ENCODE assay signal across 22 mouse cellular contexts in the genomic region with DNA sequence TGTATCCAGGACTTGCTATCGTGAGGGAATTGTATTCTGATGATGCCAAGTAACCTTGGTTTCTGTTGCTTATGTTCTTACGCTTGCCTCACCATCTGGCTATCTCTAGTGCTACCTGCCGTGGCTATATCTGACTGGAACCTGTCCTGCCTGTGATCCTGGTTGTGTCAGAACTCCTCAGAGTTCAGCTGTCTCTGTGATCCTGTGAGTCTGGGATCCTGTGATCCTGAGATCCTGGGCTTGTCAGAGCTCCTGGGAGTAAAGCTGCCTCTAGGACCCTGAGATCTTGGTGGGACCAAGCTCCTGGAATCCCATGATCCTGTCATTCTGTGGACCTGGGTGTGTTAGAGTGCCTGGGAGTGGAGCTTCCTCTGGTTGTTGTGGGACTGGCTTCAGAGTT. TPM values are rescaled to one million over a fixed set of nuclear protein-coding genes. Genes with fewer than 3 reads are reported as not detected.
A peak's percentile ranks its signal among the peaks of the same experiment; 100 is the strongest.
DNase-seq lines count a peak whose midpoint lies in the region; ATAC-seq lines count a peak whose summit lies in the region.
"Had no signal": no experiment of that assay in that cellular context is flagged by ENCODE, and none has a peak within 500 bp of the region (broad histone marks: within the 10 kb centered on the region; RNA-seq: fewer than 3 reads in every experiment).

No protein-coding gene starts in this region.

- no peak overlapping the region for H3K4me2 ChIP-seq in intestine, embryonic 14.5 days (ENCODE audit: low read length)
- H3K4me2 ChIP-seq in intestine, embryonic 16.5 days (ENCODE audit: low read depth, low read length) = no peak overlapping the region
- H3K4me2 ChIP-seq: heart, embryonic 11.5 days; hindbrain, embryonic 15.5 days; intestine, embryonic 15.5 days had no signal

- no peaks in the 10 kb centered on the region for H3K36me3 ChIP-seq in intestine, embryonic 14.5 days (ENCODE audit: control insufficient read depth, insufficient read depth, low read length)
- H3K36me3 ChIP-seq in intestine, embryonic 16.5 days (ENCODE audit: control insufficient read depth, insufficient read depth, low read length) = no peaks in the 10 kb centered on the region
- H3K36me3 ChIP-seq: hindbrain, embryonic 15.5 days; intestine, embryonic 15.5 days had no signal

- no peak overlapping the region for H3K9ac ChIP-seq in intestine, embryonic 14.5 days (ENCODE audit: low read length)
- no peak overlapping the region for H3K9ac ChIP-seq in intestine, embryonic 16.5 days (ENCODE audit: low read depth, low read length)
- H3K9ac ChIP-seq: forebrain, postnatal 0 days; hindbrain, embryonic 15.5 days; intestine, embryonic 15.5 days had no signal

- ATAC-seq in intestine, embryonic 14.5 days (replicated peaks; ENCODE audit: low FRiP score, low TSS enrichment, low read depth) = no peak
- ATAC-seq in intestine, embryonic 16.5 days = no peak
- ATAC-seq: activated CD4-positive, CD25-positive, alpha-beta regulatory T cell, adult 4 months; forebrain, embryonic 14.5 days; forebrain, postnatal 0 days; intestine, embryonic 15.5 days had no signal

- 88% methylated on average over 3 of the region's 3 CpGs for WGBS in intestine, embryonic 14.5 days
- WGBS in intestine, embryonic 16.5 days = 88% methylated on average over 3 of the region's 3 CpGs

- no peak overlapping the region for H3K4me3 ChIP-seq in intestine, embryonic 14.5 days (ENCODE audit: low read depth, low read length)
- no peak overlapping the region for H3K4me3 ChIP-seq in intestine, embryonic 16.5 days (ENCODE audit: low read length)
- H3K4me3 ChIP-seq: gastrocnemius, adult 2 months; heart, adult 2 months; hindbrain, embryonic 15.5 days; intestine, embryonic 15.5 days had no signal

- H3K27me3 ChIP-seq in intestine, embryonic 14.5 days (replicated peaks; ENCODE audit: control insufficient read depth, insufficient read depth, low read length) = no peaks in the 10 kb centered on the region
- no peaks in the 10 kb centered on the region for H3K27me3 ChIP-seq in intestine, embryonic 16.5 days (replicated peaks; ENCODE audit: control insufficient read depth, insufficient read depth, low read length)
- H3K27me3 ChIP-seq: hindbrain, embryonic 15.5 days had no signal

- DNase-seq in heart, adult 11 months = peak; percentile 51
- DNase-seq in heart, adult 18-20 months = no peak
- DNase-seq in intestine, embryonic 14.5 days (ENCODE audit: low spot score) = peak; percentile 24
- peak; percentile 2 for DNase-seq in urinary bladder, postnatal 14 days (ENCODE audit: low spot score)
- no peak for DNase-seq in urinary bladder, postnatal 36 days (ENCODE audit: low spot score in 2 of 2)
- DNase-seq: adrenal gland, adult 8-10 months; adrenal gland, postnatal 25 days; cerebellum, adult 11-12 months; cerebellum, adult 8-10 months; cerebellum, postnatal 10 days; cerebellum, postnatal 36 days; embryo, embryonic 11 days; forebrain, postnatal 0 days; gastrocnemius, adult 2 months; gastrocnemius, postnatal 14 days; heart, adult 2 months had no signal

- no peak overlapping the region for H3K27ac ChIP-seq in intestine, embryonic 14.5 days (ENCODE audit: low read depth)
- no peak overlapping the region for H3K27ac ChIP-seq in intestine, embryonic 16.5 days (ENCODE audit: low read length)
- H3K27ac ChIP-seq: gastrocnemius, adult 2 months; heart, adult 2 months; hindbrain, embryonic 15.5 days; intestine, embryonic 15.5 days had no signal

- no peaks in the 10 kb centered on the region for H3K9me3 ChIP-seq in intestine, embryonic 14.5 days (ENCODE audit: control insufficient read depth, low read length)
- H3K9me3 ChIP-seq in intestine, embryonic 16.5 days (ENCODE audit: control insufficient read depth, low read length) = no peaks in the 10 kb centered on the region
- H3K9me3 ChIP-seq: hindbrain, embryonic 15.5 days; intestine, embryonic 15.5 days had no signal

- no peaks in the 10 kb centered on the region for H3K4me1 ChIP-seq in intestine, embryonic 14.5 days (replicated peaks; ENCODE audit: control insufficient read depth, insufficient read depth, low read length)
- H3K4me1 ChIP-seq in intestine, embryonic 16.5 days (ENCODE audit: control insufficient read depth, insufficient read depth, low read length) = no peaks in the 10 kb centered on the region
- H3K4me1 ChIP-seq: hindbrain, embryonic 15.5 days; intestine, embryonic 15.5 days had no signal

RNA-seq across cellular contexts. Expression of gene Zc3h12d, which starts 49.7 kb away (rescaled TPM):
- 1 to 10 TPM in 1 of 2 experiments, under 1 TPM in 1; 0.15 to 1.0 TPM for total RNA-seq in heart, adult 18-20 months (2021)
- polyA plus RNA-seq in intestine, embryonic 14.5 days (2014; fragmentation: Nextera tagmentation; extraction: Ambion mirVana) = 0.13 and 0.23 TPM in 2 replicates
- 0.67 and 0.78 TPM in 2 replicates for polyA plus RNA-seq in intestine, embryonic 16.5 days (2015; fragmentation: Nextera tagmentation; extraction: Ambion mirVana)
- total RNA-seq: gastrocnemius, postnatal 14 days had no signal
- polyA plus RNA-seq: forebrain, embryonic 14.5 days had no signal

Comparison
In these comparisons a context has a peak if more than half of its experiments do, and no peak if none do; other contexts are left out.
1. DNase-seq: peak in heart, adult 11 months (single experiment), intestine, embryonic 14.5 days (single experiment) and urinary bladder, postnatal 14 days (single experiment); none in heart, adult 18-20 months (0 of 2) and urinary bladder, postnatal 36 days (0 of 2).